Mouse (Mus musculus) olfactory bulb, adult 2 months (tissue): ENCODE results near the gene 4930502E18Rik.

Experiments used
- CTCF ChIP-seq: fragments of 200-500 bp; IDR thresholded peaks from 2 replicates; pipeline ENCODE4 v1.5.1; 2012; ENCODE audit warnings: low read depth, mild to moderate bottlenecking, low read length, moderate library complexity; ENCODE audit not compliant: insufficient read depth
- POLR2A ChIP-seq: fragments of 200-500 bp; IDR thresholded peaks from 2 replicates; pipeline ENCODE4 v1.6.1; 2012; ENCODE audit warnings: mild to moderate bottlenecking, low read depth, low read length, moderate library complexity; ENCODE audit not compliant: insufficient read depth

DNA sequence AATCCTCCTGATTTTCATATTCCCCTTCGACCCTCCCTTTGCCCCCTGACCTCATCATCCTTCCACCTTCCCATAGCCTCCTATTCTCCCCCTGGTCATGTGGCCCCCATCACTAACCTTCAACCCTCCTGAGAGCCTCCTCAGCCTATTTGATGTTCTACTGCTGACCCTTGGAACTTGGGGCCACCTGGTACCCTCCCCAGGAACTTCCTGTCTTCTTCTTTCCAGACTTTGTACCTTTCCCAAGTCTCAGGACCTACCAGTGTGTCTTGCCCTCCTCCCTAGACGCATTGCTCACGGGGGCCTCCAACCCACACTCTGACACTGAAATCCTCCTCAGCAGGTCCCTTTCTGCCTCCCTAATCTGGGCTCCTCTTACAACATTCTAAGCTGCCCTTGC is 22.0 kb upstream of the 4930502E18Rik start:
- TF ChIP-seq POLR2A, result no peak
- no peak for TF ChIP-seq CTCF
